Mouse (Mus musculus) brain, embryonic 14.5 days (tissue): ENCODE results near the gene Cstb. TPM values are rescaled to one million over a fixed set of nuclear protein-coding genes. Genes with fewer than 3 reads are reported as not detected.

Experiments
- DNase-seq: peaks from one replicate; pipeline ENCODE4 v3.0.0-alpha.2; 2011; ENCODE audit warnings: low read depth
- CTCF ChIP-seq: fragments of 200-500 bp; IDR thresholded peaks from 2 replicates; pipeline ENCODE4 v1.5.1; 2012; ENCODE audit warnings: inconsistent platforms, mild to moderate bottlenecking, moderate library complexity, borderline replicate concordance; ENCODE audit not compliant: insufficient read depth, insufficient read length; ENCODE audit errors: extremely low read depth
- POLR2A ChIP-seq: fragments of 200-500 bp; IDR thresholded peaks from 2 replicates; pipeline ENCODE4 v1.6.1; 2012; ENCODE audit warnings: mild to moderate bottlenecking, inconsistent platforms, borderline replicate concordance; ENCODE audit not compliant: poor library complexity, insufficient read depth, insufficient read length, severe bottlenecking; ENCODE audit errors: extremely low read depth
- polyA plus RNA-seq: library from polyadenylated mRNA; depleted of rRNA; stranded (reverse); fragments of >200 nt; gene quantifications from 2 replicates; pipeline ENCODE4 v1.2.3, GENCODE M21; 2012

The Cstb gene
- polyA plus RNA-seq, 1 experiment: 53.5 TPM

- DNase-seq: peak; percentile 34
- TF ChIP-seq CTCF (no peak), POLR2A (no peak)
Measured at GRCm38 (mm10) chr10:78452641-78453040, 27.2 kb downstream of the Cstb start.

GRCm38 (mm10) chr10:78456696-78457095 is 31.2 kb downstream of the Cstb start:
- TF ChIP-seq POLR2A: no peak
- TF ChIP-seq CTCF: no peak
- peak; percentile 60 for DNase-seq

- peak; percentile 27 for DNase-seq
- TF ChIP-seq CTCF: no peak
- TF ChIP-seq POLR2A: no peak
Measured at GRCm38 (mm10) chr10:78457495-78458347, 32.3 kb downstream of the Cstb start.

GRCm38 (mm10) chr10:78458348-78459111 is 33.1 kb downstream of the Cstb start:
- TF ChIP-seq POLR2A: no peak
- no peak for TF ChIP-seq CTCF
- DNase-seq: no peak

- no peak for DNase-seq
- TF ChIP-seq CTCF (no peak), POLR2A (no peak)
Measured at GRCm38 (mm10) chr10:78460463-78460862, 35.0 kb downstream of the Cstb start.

GRCm38 (mm10) chr10:78461767-78462166 is 36.3 kb downstream of the Cstb start:
- peak; percentile 32; the same call in 1 of the 2 replicates for TF ChIP-seq CTCF
- no peak for TF ChIP-seq POLR2A
- DNase-seq: no peak

- TF ChIP-seq POLR2A (no peak), CTCF (no peak)
- DNase-seq: no peak
Measured at GRCm38 (mm10) chr10:78462945-78463768, 37.7 kb downstream of the Cstb start.

- no peak for TF ChIP-seq CTCF
- no peak for TF ChIP-seq POLR2A
- no peak for DNase-seq
Measured at GRCm38 (mm10) chr10:78463769-78464167, 38.3 kb downstream of the Cstb start.

- TF ChIP-seq POLR2A: no peak
- TF ChIP-seq CTCF: no peak
- DNase-seq: peak; percentile 24
Measured at GRCm38 (mm10) chr10:78464201-78464791, 38.8 kb downstream of the Cstb start.

- TF ChIP-seq CTCF (no peak), POLR2A (peak; percentile 26; the same call in 1 of the 2 replicates)
- peak; percentile 95 for DNase-seq
Measured at GRCm38 (mm10) chr10:78464792-78465207, 39.3 kb downstream of the Cstb start, which contains the start of gene Pdxk. Gene Pdxk (minus strand): TSS chr10:78464975.

GRCm38 (mm10) chr10:78465472-78465871 is 40.0 kb downstream of the Cstb start:
- no peak for DNase-seq
- TF ChIP-seq POLR2A: no peak
- no peak for TF ChIP-seq CTCF

- no peak for TF ChIP-seq POLR2A
- no peak for TF ChIP-seq CTCF
- DNase-seq: no peak
Measured at GRCm38 (mm10) chr10:78466647-78467046, 41.2 kb downstream of the Cstb start.
